Mouse (Mus musculus): ENCODE measurements around the gene Rpl15.
"Not testable (repeated sequence)": the region's sequence is repeated elsewhere in the genome, so short reads cannot be mapped to it uniquely, and the experiment has no call there.

Rpl15 gene

GRCm38 (mm10) chr14:18270529-18271441 lies at the start of gene Rpl15, which contains the start of gene Nkiras1:
Gene Rpl15 (minus strand): TSS chr14:18271391.
Gene Nkiras1 (plus strand): TSS chr14:18271136.
- DNase-seq (ENCODE audit: low spot score in 2 of 2), result peak; percentile 97 to 99

GRCm38 (mm10) chr14:18317457-18318411 lies 46.5 kb upstream of the Rpl15 start:
- no peak for DNase-seq (ENCODE audit: low spot score in 2 of 2)

DNA sequence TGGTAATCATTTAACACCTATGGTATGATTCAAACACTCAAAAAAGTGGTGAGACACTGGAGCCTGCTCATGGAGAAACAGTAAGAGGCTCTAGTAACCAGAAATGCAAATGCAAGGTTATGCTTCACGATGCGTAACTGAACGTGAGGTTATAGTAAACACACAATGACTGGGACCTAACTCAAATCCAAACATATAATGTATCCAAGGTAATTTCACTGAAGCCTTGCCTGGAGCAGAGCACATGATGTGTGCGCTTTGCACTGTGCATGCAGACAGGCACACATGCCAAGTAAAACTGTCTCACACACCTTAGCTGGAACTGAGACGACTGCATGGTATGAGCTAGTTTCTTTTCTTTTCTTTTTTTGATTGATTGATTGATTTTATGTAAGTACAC lies 33.0 kb upstream of the Rpl15 start:
- DNase-seq (ENCODE audit: low spot score in 2 of 2), result no peak

DNA sequence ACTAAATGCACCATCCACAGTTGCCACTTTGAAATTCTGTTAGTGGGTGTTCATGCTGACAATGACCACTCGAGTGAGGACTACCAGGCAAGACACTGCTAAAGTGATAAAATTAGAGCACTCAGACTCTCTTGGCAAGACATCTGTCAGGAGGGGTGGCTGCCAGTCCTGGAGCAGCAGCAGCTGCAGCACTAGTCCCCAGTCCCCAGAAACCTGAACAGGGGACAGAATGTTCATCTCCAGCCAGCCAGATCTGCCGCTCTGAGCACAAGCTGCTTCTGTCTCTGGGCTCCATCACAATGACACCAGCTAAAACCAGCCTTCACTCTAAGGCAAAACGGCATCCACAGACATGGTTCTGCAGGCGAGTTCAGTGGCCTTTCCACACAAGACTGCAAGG lies 32.1 kb upstream of the Rpl15 start:
- no peak for DNase-seq (ENCODE audit: low spot score in 2 of 2)

DNA sequence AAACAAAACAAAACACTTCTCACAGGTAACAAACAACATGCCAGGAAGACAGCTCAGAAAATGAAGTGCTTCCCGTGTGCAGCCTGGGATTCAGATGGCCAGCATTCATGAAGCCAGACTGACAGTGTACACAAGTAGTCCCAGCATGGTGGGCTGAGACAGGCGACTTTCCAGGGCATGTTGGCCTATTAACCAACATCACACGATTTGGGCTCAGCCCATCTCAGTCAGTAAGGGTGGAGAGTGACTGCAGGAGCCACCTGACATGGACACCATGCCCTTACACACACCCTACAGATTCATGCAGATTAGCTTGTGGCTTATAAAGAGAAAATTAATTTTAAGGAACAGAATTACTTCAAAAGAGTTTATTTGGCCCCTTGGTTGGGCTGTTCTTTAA lies 31.6 kb upstream of the Rpl15 start:
- DNase-seq (ENCODE audit: low spot score in 2 of 2), result no peak

GRCm38 (mm10) chr14:18301591-18301990 lies 30.4 kb upstream of the Rpl15 start:
- no peak for DNase-seq (ENCODE audit: low spot score in 2 of 2)

DNA sequence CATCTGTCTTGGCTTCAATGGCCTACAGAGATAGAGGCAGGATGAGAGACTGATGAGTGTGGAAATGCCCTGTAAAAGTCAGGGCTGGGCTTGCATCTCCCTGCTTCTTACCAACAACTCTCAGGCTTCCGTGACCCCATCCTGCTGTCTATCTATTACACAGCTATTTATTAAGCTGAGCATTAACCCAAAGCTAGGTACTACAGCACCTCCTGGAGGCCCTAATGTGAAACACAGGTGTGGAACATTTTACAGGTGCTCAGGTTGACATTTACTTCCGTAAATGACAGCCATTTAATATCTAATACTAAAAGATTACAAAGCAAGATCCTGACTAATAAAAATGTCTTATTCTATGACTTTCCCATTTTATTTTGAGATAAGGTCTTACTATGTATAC lies 29.5 kb upstream of the Rpl15 start:
- DNase-seq (ENCODE audit: low spot score in 2 of 2), result no peak

DNA sequence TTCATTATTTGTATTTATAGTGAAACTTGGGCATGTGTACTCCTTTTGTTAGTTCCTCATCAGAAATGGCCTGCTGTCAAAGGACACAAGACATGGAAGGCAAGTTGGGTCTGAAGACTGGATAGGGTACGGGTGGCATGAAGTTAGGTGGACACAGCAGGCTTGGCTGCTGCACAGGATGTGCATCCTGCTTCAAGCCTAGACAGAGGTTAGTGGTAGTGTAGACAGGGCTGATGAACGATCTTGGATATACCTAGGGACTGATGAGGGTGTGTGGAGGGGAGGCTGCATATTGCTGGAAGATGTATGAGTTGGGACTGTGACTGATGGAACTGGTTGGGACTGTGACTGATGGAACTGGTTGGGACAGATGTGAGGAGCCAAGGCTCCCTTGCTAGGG lies 27.7 kb upstream of the Rpl15 start:
- no peak for DNase-seq (ENCODE audit: low spot score in 2 of 2)

GRCm38 (mm10) chr14:18297441-18297840 lies 26.2 kb upstream of the Rpl15 start:
- DNase-seq (ENCODE audit: low spot score in 2 of 2), result no peak

DNA sequence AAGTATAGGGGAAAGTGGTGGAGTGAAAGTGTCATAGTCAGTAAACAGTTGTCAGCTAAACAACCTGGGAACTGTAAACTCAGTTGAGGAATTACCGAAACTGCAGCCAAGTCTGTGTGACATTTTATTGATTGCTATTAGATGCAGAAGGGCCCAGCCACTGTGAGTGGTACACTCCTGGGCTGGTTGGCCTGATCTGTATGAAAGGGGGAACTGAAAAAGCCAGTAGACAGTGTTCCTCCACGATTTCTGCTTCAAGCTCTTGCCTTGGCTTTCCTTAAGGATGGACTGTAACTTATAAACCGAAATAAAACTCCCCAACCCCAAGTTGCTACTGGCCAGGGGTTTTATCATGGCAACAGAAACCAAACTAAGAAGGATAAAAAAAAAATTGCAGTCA lies 21.4 kb upstream of the Rpl15 start:
- no peak for DNase-seq (ENCODE audit: low spot score in 2 of 2)

DNA sequence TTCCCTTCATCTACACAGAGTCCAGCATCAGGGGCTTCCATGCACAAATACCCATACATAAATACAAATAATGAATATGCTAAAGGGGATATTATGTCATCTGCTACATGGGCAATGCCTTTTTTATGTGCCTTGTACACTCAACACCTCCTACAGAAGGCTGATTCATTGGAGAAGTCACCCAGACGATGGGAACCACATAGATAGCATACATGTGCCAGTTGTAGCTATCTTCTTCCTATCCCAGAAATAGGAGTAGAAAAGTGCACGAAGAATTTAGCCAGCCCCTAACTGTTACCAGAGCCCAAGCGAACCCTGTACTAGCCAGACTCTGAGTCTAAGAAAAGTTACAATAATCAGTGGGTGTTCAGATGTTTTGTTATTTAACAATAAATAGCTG lies 20.9 kb upstream of the Rpl15 start:
- DNase-seq (ENCODE audit: low spot score in 2 of 2), result no peak

DNA sequence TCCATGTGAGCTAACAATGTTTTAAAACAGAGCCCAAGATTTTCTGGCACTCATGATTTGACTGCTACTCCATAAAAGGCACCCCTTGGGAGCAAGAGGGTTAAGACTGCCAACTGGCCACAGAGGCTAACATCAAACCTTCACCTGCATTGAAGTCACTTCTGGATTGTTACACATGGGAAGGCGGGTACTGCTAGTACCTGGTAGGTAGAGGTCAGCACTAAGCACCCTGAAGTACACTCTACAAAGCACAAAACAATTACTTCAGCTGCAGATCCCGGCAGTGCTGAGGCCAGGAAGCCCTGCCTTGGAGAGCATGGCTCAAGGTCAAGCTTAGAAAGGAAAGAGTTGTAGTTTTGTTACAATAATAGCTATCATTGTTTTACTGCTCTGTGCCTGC lies 16.2 kb upstream of the Rpl15 start:
- DNase-seq (ENCODE audit: low spot score in 2 of 2), result no peak

GRCm38 (mm10) chr14:18286441-18286840 lies 15.2 kb upstream of the Rpl15 start:
- DNase-seq (ENCODE audit: low spot score in 2 of 2), result no peak

GRCm38 (mm10) chr14:18285476-18285875 lies 14.3 kb upstream of the Rpl15 start:
- no peak for DNase-seq (ENCODE audit: low spot score in 2 of 2)

- no peak for DNase-seq (ENCODE audit: low spot score in 2 of 2)
Observed at GRCm38 (mm10) chr14:18284581-18284980, 13.4 kb upstream of the Rpl15 start.

GRCm38 (mm10) chr14:18280375-18280774 lies 9.2 kb upstream of the Rpl15 start:
- DNase-seq (ENCODE audit: low spot score in 2 of 2), result no peak

GRCm38 (mm10) chr14:18274526-18274925 lies 3.3 kb upstream of the Rpl15 start:
- DNase-seq (ENCODE audit: low spot score in 2 of 2), result no peak

DNA sequence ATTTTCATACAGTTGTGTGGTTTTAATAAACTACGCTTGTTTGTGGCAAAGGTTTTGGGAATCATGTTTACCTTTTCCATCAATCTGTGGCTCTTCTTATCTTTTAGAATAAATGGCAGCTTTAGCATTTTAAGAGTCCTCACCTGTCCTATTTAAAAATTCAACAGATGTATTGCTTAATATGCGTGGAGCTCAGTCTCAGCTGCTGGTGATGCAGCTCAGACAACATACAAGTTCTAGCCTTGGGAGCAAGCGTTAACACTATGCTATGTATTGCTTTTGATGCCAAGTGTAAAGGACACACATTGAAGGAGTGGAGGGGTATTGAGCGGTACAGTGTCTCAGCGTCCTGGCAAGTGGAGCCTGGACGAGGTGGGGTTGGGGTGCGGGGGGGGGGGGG lies 475 bp upstream of the Rpl15 start:
- no peak for DNase-seq (ENCODE audit: low spot score in 2 of 2)

- not testable (repeated sequence) for DNase-seq (ENCODE audit: low spot score in 2 of 2)
Observed at GRCm38 (mm10) chr14:18269947-18270528, 1.2 kb downstream of the Rpl15 start.

DNA sequence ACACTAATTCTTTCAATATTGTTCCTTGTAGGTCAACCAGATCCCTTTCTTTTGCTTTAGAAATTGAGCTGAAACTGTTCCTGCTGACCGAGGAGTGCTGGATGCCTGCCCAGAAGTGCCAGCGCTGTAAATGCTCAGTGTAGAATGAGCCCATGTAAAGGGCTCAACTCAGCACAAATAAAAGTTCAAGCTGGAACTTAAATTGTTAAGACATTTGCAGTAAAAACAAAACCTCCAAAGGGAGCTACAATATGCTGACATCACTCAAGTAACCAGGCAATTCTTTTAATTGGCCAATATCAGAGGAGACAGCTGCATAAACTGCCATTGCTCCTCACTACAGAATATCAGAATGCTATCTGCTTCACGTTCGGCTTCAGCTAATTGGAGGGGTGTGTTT lies 7.8 kb downstream of the Rpl15 start:
- no peak for DNase-seq (ENCODE audit: low spot score in 2 of 2)

DNA sequence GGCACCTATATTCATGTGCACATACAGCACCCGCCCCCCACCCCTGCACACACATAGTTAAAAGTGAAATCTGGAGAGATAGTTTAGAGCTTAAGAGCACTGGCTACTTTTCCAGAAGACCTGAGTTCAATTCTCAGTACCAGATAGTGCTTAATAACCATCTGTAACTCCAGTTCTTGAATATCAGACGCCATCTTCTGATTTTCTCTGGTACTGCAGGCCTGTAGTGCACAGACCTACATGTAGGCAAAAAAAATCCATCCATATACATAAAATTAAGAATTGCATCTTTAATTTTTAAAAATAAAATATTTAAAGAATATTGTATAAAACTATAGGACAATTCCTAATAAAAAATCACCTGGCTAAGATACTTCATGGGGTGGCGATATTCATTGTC lies 10.0 kb downstream of the Rpl15 start:
- no peak for DNase-seq (ENCODE audit: low spot score in 2 of 2)

DNA sequence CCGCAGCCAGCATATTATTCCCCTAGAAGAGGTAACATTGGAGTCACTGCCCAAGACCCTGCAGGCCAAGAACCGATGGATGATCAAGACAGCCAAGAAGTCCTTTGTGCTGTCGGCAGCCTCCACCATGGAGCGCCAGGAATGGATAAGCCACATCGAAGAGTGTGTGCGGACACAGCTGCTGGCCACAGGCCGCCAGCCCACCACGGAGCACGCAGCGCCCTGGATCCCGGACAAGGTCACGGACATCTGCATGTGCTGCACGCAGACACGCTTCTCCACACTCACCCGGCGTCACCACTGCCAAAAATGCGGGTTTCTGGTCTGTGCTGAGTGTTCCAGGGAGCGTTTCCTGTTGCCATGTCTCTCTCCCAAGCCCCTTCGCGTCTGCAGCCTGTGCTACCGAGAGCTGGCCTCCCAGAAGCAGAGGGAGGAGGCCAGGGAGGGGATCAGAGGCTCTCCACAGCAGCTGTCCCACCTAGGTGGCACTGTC lies 28.5 kb downstream of the Rpl15 start:
- no peak for DNase-seq (ENCODE audit: low spot score in 2 of 2)

All from urinary bladder, postnatal 4 days (tissue).